Mouse (Mus musculus) CD4-positive naive resting alpha-beta T cell, adult 57 days (primary cell): ENCODE results near the gene 4933434E20Rik. TPM values are rescaled to one million over a fixed set of nuclear protein-coding genes. Genes with fewer than 3 reads are reported as not detected.

Experiments used
- total RNA-seq: library from RNA; stranded (reverse); gene quantifications from one replicate; pipeline ENCODE4 v1.2.4, GENCODE M21; 2023

Gene 4933434E20Rik
- 96.2 TPM for total RNA-seq

GRCm38 (mm10) chr3:90051441-90052350 is at the start of gene 4933434E20Rik:
Gene 4933434E20Rik (plus strand): TSS chr3:90051636.

DNA sequence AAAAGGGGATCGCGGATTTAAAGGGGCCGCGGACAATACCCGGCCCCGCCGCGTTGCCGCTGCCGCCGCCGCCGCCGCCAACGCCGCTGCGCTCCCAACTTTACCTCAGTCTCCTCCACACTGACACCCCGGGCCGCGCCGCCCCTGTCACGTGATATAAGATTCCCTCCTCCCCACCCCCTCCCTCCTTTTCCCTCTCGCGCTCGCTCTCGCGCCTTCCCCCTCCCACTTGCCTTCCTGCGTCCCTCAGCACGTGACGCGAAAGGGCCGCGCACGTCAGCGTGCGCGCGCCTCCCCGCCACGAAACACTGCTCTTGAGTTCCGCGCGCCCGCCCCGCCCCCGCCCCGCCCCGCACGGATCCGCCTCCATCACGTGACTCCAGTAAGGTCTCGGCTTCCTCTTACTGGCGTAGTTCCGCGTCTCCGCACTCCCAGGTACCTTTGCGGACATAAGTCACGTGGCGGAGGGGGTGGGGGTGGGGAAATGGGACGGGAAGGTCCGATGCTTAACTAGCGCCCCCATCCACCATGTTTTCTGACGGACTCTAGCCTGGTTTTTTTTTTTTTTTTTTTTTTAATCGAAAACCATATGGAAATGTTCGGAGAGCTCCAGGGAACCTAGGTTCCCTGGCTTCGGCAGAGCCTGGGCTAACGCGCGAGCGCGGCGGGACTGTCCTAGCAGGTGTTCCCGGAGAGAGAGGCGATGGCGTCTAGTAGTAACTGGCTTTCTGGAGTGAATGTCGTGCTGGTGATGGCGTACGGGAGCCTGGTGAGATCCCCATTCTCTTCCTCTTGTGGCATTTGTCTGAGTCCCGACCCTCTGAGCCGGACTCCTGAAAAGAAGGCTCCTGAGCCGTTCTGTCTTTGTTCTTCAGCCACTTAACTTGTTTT is 1.2 kb downstream of the 4933434E20Rik start, which contains the start of gene Ubap2l:
Gene Ubap2l, minus strand, starts transcription at position 278 of the 891 bp plus-strand sequence.

DNA sequence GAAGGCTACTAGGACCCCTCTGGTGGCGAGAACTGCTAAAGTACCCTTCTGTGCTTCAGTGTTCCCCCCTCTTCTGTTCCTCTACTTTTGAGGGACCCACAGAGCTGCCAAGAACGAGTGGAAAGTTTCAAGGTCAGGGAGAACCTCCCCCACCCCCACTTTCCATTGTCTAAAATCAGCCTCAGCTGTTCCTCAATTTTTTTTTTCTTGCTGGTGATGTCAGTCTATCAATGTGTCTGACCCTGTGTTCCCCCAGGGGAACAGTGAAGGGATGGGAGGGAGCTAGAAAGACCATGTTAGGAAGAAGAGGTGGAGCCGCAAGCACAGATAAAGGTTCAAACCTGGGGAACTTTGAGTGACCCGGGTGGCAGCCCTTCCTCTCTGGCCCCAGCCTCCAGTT is 20.9 kb downstream of the 4933434E20Rik start, which contains the start of gene Tpm3:
Gene Tpm3, plus strand, starts transcription at position 356 of the 400 bp plus-strand sequence.

DNA sequence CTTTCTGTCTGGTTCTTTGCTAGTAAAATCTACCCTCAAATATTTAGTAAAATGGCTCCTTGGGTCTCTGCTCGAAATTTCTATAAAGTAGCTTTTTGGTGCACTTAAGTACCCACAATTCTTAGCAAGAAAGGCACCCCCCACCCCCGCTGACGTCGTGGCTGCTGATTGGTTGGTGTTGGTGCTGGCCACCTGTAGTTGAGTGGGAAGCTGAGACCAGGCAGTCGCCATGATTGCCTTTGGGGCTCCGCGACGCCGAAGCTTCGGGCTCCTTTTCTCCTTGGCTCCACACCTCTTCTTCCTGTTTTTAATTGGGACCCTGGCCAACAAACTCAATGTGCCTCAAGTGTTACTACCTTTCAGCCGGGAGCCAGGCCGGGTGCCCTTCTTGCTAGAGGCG is 52.5 kb downstream of the 4933434E20Rik start, which contains the start of gene Nup210l:
Gene Nup210l, plus strand, starts transcription at position 195 of the 400 bp plus-strand sequence.

Other genes starting within 250 kb of the 4933434E20Rik start
- 1.8 TPM for gene She, start 220.3 kb upstream of the 4933434E20Rik start, total RNA-seq
- gene Il6ra, start 138.4 kb upstream of the 4933434E20Rik start, total RNA-seq: 186 TPM
- gene Atp8b2, start 88.1 kb upstream of the 4933434E20Rik start, total RNA-seq: 140 TPM
- gene Hax1, start 52.9 kb upstream of the 4933434E20Rik start, total RNA-seq: 58.9 TPM
- gene Ubap2l, start 992 bp downstream of the 4933434E20Rik start, total RNA-seq: 246 TPM
- gene Tpm3, start 21.0 kb downstream of the 4933434E20Rik start, total RNA-seq: 627 TPM
- gene Nup210l, start 52.5 kb downstream of the 4933434E20Rik start, total RNA-seq: 0.95 TPM
- 11,754 TPM for gene Rps27, start 162.0 kb downstream of the 4933434E20Rik start, total RNA-seq
- gene Rab13, start 162.1 kb downstream of the 4933434E20Rik start, total RNA-seq: 1.2 TPM
- 75.2 TPM for gene Jtb, start 180.0 kb downstream of the 4933434E20Rik start, total RNA-seq
- not detected for gene Creb3l4, start 191.9 kb downstream of the 4933434E20Rik start, total RNA-seq
- 22.3 TPM for gene Slc39a1, start 196.5 kb downstream of the 4933434E20Rik start, total RNA-seq
- gene Crtc2, start 202.5 kb downstream of the 4933434E20Rik start, total RNA-seq: 123 TPM
- gene Dennd4b, start 213.5 kb downstream of the 4933434E20Rik start, total RNA-seq: 67.2 TPM
- 122 TPM for gene Gatad2b, start 241.5 kb downstream of the 4933434E20Rik start, total RNA-seq